Mouse (Mus musculus): ENCODE measurements around the gene Mcmbp. TPM values are rescaled to one million over a fixed set of nuclear protein-coding genes. Genes with fewer than 3 reads are reported as not detected.

Gene Mcmbp
- polyA plus RNA-seq, 1 experiment from 2014 or later, result 87.9 TPM

DNA sequence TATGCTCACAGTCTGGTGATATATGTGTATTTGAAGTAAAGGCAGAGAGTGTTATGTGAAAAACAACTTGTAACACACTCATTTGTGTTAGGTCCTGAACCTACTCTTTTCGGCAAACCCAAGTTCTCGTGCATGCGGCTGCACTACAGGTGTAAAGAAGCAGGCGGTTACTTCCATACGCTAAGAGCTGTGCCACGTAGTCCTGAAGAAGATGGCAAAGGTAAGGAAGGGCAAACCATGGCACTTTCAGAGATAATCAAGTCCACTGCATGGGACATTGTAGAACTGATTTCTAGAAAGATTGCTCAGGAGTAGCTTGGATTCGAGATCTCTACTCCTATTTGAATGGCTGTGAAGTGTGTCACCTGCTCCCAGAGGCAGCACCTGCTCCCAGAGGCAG, 48.1 kb downstream of the Mcmbp start:
- H3K27me3 ChIP-seq (ENCODE audit: control insufficient read depth, insufficient read depth, low read length), result no peaks in the 10 kb centered on the region
- no peak overlapping the region for H3K9ac ChIP-seq (ENCODE audit: low read depth, low read length)
- peaks cover 32% of the 10 kb centered on the region for H3K36me3 ChIP-seq (ENCODE audit: control insufficient read depth, insufficient read depth, low read length)
- no peaks in the 10 kb centered on the region for H3K4me1 ChIP-seq (ENCODE audit: control insufficient read depth, insufficient read depth, low read length)
- peaks cover 8% of the 10 kb centered on the region for H3K9me3 ChIP-seq (ENCODE audit: control insufficient read depth, low read length)
- no peak overlapping the region for H3K27ac ChIP-seq (ENCODE audit: low read depth, low read length)
- no peak overlapping the region for H3K4me3 ChIP-seq (ENCODE audit: low read length)
- 91% methylated on average over 7 of the region's 7 CpGs for WGBS
- H3K4me2 ChIP-seq (replicated peaks; ENCODE audit: low read depth, low read length), result no peak overlapping the region
- ATAC-seq (ENCODE audit: low FRiP score, low TSS enrichment), result no peak

GRCm38 (mm10) chr7:128690796-128691195, 49.5 kb downstream of the Mcmbp start:
- Histone ChIP-seq H3K4me3 (ENCODE audit: low read length) (no peak overlapping the region), H3K27ac (ENCODE audit: low read depth, low read length) (no peak overlapping the region), H3K36me3 (ENCODE audit: control insufficient read depth, insufficient read depth, low read length) (peaks cover 32% of the 10 kb centered on the region), H3K9ac (ENCODE audit: low read depth, low read length) (no peak overlapping the region), H3K4me2 (replicated peaks; ENCODE audit: low read depth, low read length) (no peak overlapping the region), H3K27me3 (ENCODE audit: control insufficient read depth, insufficient read depth, low read length) (no peaks in the 10 kb centered on the region), H3K9me3 (ENCODE audit: control insufficient read depth, low read length) (peaks cover 11% of the 10 kb centered on the region), H3K4me1 (ENCODE audit: control insufficient read depth, insufficient read depth, low read length) (no peaks in the 10 kb centered on the region)
- ATAC-seq (ENCODE audit: low FRiP score, low TSS enrichment), result no peak
- WGBS, result 80% methylated on average over 7 of the region's 7 CpGs

DNA sequence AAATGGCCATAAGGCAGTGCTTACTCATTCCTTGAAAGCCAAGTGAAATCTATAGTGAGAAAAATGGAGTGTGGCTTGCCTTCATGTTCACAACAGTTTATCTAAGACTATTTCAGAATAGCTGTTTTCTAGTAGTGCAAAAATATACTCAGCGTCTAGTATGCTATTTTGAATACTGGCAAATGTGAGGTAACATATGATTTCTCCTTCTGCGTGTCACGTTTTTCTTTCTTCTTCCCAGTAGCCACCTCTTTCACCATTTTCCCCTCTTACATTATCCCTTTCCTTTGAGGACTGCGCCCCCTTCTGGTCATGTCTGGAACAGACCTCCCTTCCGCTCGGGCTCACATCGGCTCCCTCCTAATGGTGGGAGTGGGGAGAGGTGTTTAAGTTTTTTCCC, 50.2 kb downstream of the Mcmbp start:
- H3K9me3 ChIP-seq (ENCODE audit: control insufficient read depth, low read length), result peaks cover 11% of the 10 kb centered on the region
- no peak overlapping the region for H3K4me3 ChIP-seq (ENCODE audit: low read length)
- 21% methylated on average over 7 of the region's 7 CpGs for WGBS
- no peaks in the 10 kb centered on the region for H3K4me1 ChIP-seq (ENCODE audit: control insufficient read depth, insufficient read depth, low read length)
- H3K9ac ChIP-seq (ENCODE audit: low read depth, low read length), result no peak overlapping the region
- no peak overlapping the region for H3K4me2 ChIP-seq (replicated peaks; ENCODE audit: low read depth, low read length)
- H3K27me3 ChIP-seq (ENCODE audit: control insufficient read depth, insufficient read depth, low read length), result no peaks in the 10 kb centered on the region
- H3K36me3 ChIP-seq (ENCODE audit: control insufficient read depth, insufficient read depth, low read length), result peaks cover 33% of the 10 kb centered on the region
- ATAC-seq (ENCODE audit: low FRiP score, low TSS enrichment), result no peak
- no peak overlapping the region for H3K27ac ChIP-seq (ENCODE audit: low read depth, low read length)

- Histone ChIP-seq H3K36me3 (ENCODE audit: control insufficient read depth, insufficient read depth, low read length) (peaks cover 29% of the 10 kb centered on the region), H3K27me3 (ENCODE audit: control insufficient read depth, insufficient read depth, low read length) (no peaks in the 10 kb centered on the region), H3K4me3 (ENCODE audit: low read length) (no peak overlapping the region), H3K9ac (ENCODE audit: low read depth, low read length) (no peak overlapping the region), H3K27ac (ENCODE audit: low read depth, low read length) (no peak overlapping the region), H3K4me1 (ENCODE audit: control insufficient read depth, insufficient read depth, low read length) (no peaks in the 10 kb centered on the region), H3K9me3 (ENCODE audit: control insufficient read depth, low read length) (peaks cover 11% of the 10 kb centered on the region), H3K4me2 (replicated peaks; ENCODE audit: low read depth, low read length) (no peak overlapping the region)
- no peak for ATAC-seq (ENCODE audit: low FRiP score, low TSS enrichment)
- 78% methylated on average over 8 of the region's 8 CpGs for WGBS
Observed at GRCm38 (mm10) chr7:128689347-128689746, 50.9 kb downstream of the Mcmbp start.

DNA sequence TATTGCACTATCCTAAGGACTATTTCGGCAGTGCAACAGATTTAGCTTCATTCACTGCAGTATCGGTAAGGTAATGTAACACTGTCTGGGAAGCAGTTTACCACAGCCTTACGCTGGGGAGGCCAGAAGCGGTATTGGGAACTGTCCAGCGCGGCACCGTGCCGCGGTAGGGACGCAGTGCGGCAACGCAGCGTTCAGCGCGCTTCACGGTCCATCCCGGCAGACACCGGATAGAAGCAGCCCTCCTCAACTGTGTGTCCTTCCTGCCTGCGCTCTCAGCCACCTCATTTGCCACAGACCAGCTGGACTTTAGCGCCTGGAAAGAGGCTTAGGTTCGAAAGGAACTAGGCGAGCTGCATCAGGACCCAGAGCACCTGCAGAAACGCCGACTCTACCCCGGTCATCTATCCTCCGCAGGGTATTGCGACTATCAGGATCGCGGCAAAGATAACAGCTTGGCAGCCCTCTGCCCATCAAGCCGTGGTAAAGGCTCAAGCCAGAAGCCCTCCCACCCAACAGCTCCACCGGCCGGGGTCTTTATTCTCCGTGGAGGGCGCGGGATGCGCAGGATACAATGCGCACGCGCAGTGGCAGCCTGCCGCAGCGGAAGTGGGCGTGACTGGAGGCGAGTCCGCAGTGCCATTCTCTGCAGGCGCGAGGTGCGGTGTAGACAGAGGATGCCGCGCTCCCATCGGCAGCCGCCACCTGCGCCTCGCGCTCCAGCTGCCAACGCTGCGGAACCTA, 52.3 kb downstream of the Mcmbp start:
- Histone ChIP-seq H3K4me3 (ENCODE audit: low read length) (peak overlapping the region; percentile 44), H3K9ac (ENCODE audit: low read depth, low read length) (0 out of 2 replicates have a peak overlapping the region, but pooled peaks have one; percentile 9), H3K36me3 (ENCODE audit: control insufficient read depth, insufficient read depth, low read length) (peaks cover 24% of the 10 kb centered on the region), H3K4me1 (ENCODE audit: control insufficient read depth, insufficient read depth, low read length) (no peaks in the 10 kb centered on the region), H3K9me3 (ENCODE audit: control insufficient read depth, low read length) (peaks cover 11% of the 10 kb centered on the region), H3K4me2 (replicated peaks; ENCODE audit: low read depth, low read length) (peak overlapping the region; percentile 50), H3K27ac (ENCODE audit: low read depth, low read length) (no peak overlapping the region), H3K27me3 (ENCODE audit: control insufficient read depth, insufficient read depth, low read length) (no peaks in the 10 kb centered on the region)
- 52% methylated on average over 56 of the region's 56 CpGs for WGBS
- peak; percentile 77 for ATAC-seq (ENCODE audit: low FRiP score, low TSS enrichment)

DNA sequence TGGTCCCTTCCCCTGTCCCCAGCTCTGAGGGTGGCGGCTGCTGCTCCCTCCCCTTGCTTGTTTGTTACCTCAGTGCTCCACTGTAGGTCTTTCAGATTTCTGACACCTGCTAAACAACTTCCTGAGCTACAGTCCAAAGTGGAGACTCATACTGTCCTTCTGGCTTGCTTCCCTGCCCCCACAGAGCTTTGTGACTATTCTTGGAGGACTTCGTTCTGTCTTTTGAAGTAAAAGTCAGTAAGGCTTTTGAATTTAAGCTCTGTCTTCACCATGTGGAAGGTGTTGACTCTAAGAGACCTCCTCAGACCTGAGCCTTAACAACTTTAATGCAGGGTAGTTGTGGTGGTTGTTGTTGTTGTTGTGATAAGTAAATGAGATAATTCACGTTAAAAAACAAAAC, 61.7 kb downstream of the Mcmbp start:
- Histone ChIP-seq H3K4me3 (ENCODE audit: low read length) (no peak overlapping the region), H3K4me2 (replicated peaks; ENCODE audit: low read depth, low read length) (no peak overlapping the region), H3K4me1 (ENCODE audit: control insufficient read depth, insufficient read depth, low read length) (no peaks in the 10 kb centered on the region), H3K27ac (ENCODE audit: low read depth, low read length) (no peak overlapping the region), H3K36me3 (ENCODE audit: control insufficient read depth, insufficient read depth, low read length) (peaks cover 9% of the 10 kb centered on the region; the same call in 1 of the 2 replicates), H3K9ac (ENCODE audit: low read depth, low read length) (no peak overlapping the region), H3K27me3 (ENCODE audit: control insufficient read depth, insufficient read depth, low read length) (no peaks in the 10 kb centered on the region), H3K9me3 (ENCODE audit: control insufficient read depth, low read length) (no peaks in the 10 kb centered on the region)
- 70% methylated on average over 3 of the region's 3 CpGs for WGBS
- ATAC-seq (ENCODE audit: low FRiP score, low TSS enrichment), result no peak

GRCm38 (mm10) chr7:128672408-128673010, 67.8 kb downstream of the Mcmbp start:
- H3K36me3 ChIP-seq (ENCODE audit: control insufficient read depth, insufficient read depth, low read length), result peaks cover 8% of the 10 kb centered on the region; the same call in 1 of the 2 replicates
- no peak overlapping the region for H3K9ac ChIP-seq (ENCODE audit: low read depth, low read length)
- H3K27me3 ChIP-seq (ENCODE audit: control insufficient read depth, insufficient read depth, low read length), result no peaks in the 10 kb centered on the region
- peak; percentile 62; the same call in 1 of the 2 replicates for ATAC-seq (ENCODE audit: low FRiP score, low TSS enrichment)
- 23% methylated on average over 15 of the region's 15 CpGs for WGBS
- H3K4me2 ChIP-seq (replicated peaks; ENCODE audit: low read depth, low read length), result no peak overlapping the region
- 0 out of 2 replicates have a peak, but pooled peaks cover 6% of the 10 kb centered on the region for H3K4me1 ChIP-seq (ENCODE audit: control insufficient read depth, insufficient read depth, low read length)
- H3K4me3 ChIP-seq (ENCODE audit: low read length), result no peak overlapping the region
- H3K27ac ChIP-seq (ENCODE audit: low read depth, low read length), result no peak overlapping the region
- no peaks in the 10 kb centered on the region for H3K9me3 ChIP-seq (ENCODE audit: control insufficient read depth, low read length)

GRCm38 (mm10) chr7:128671952-128672351, 68.3 kb downstream of the Mcmbp start:
- Histone ChIP-seq H3K36me3 (ENCODE audit: control insufficient read depth, insufficient read depth, low read length) (peaks cover 8% of the 10 kb centered on the region; the same call in 1 of the 2 replicates), H3K9me3 (ENCODE audit: control insufficient read depth, low read length) (no peaks in the 10 kb centered on the region), H3K27ac (ENCODE audit: low read depth, low read length) (no peak overlapping the region), H3K4me1 (ENCODE audit: control insufficient read depth, insufficient read depth, low read length) (0 out of 2 replicates have a peak, but pooled peaks cover 6% of the 10 kb centered on the region), H3K27me3 (ENCODE audit: control insufficient read depth, insufficient read depth, low read length) (no peaks in the 10 kb centered on the region), H3K9ac (ENCODE audit: low read depth, low read length) (no peak overlapping the region), H3K4me3 (ENCODE audit: low read length) (no peak overlapping the region), H3K4me2 (replicated peaks; ENCODE audit: low read depth, low read length) (no peak overlapping the region)
- 24% methylated on average over 8 of the region's 8 CpGs for WGBS
- ATAC-seq (ENCODE audit: low FRiP score, low TSS enrichment), result no peak

DNA sequence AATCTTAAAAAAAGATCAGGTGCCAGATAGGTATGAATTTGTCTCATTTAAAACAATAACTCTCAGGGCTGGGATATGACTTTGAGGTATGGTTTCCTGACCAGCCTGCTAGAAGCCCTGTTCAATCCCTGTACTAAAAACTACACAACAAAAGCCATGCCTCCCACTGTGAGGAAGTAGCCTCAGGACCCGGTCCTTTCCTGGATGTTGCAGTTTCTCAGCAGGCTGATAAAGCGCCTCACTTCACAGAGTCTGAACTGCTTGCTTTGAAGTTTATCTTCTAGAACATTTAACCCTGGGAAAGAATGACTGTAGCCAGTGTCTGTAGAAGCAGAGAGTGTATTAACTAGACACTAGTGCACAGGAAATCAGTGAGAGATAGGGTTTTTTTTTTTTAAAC, 71.5 kb downstream of the Mcmbp start:
- no peak overlapping the region for H3K4me3 ChIP-seq (ENCODE audit: low read length)
- no peaks in the 10 kb centered on the region for H3K9me3 ChIP-seq (ENCODE audit: control insufficient read depth, low read length)
- ATAC-seq (ENCODE audit: low FRiP score, low TSS enrichment), result no peak
- 43% methylated on average over 2 of the region's 2 CpGs for WGBS
- H3K27me3 ChIP-seq (ENCODE audit: control insufficient read depth, insufficient read depth, low read length), result no peaks in the 10 kb centered on the region
- H3K36me3 ChIP-seq (ENCODE audit: control insufficient read depth, insufficient read depth, low read length), result peaks cover 12% of the 10 kb centered on the region; the same call in 1 of the 2 replicates
- H3K4me2 ChIP-seq (replicated peaks; ENCODE audit: low read depth, low read length), result no peak overlapping the region
- H3K9ac ChIP-seq (ENCODE audit: low read depth, low read length), result no peak overlapping the region
- 0 out of 2 replicates have a peak, but pooled peaks cover 6% of the 10 kb centered on the region for H3K4me1 ChIP-seq (ENCODE audit: control insufficient read depth, insufficient read depth, low read length)
- H3K27ac ChIP-seq (ENCODE audit: low read depth, low read length), result no peak overlapping the region

All from kidney, embryonic 14.5 days (tissue).